Mouse (Mus musculus) ZHBTc4 (cell line): ENCODE measurements around the gene Ypel5.

Experiments used
- DNase-seq: peaks from one replicate; pipeline ENCODE4 v3.0.0-alpha.2; 2011; ENCODE audit warnings: low read depth, low spot score

Gene Ypel5

GRCm38 (mm10) chr17:72844393-72844792 is 8.1 kb downstream of the Ypel5 start:
- no peak for DNase-seq

GRCm38 (mm10) chr17:72844949-72845490 is 8.8 kb downstream of the Ypel5 start:
- DNase-seq = no peak

- DNase-seq = no peak
Measured at GRCm38 (mm10) chr17:72845521-72845920, 9.3 kb downstream of the Ypel5 start.

- peak; percentile 17 for DNase-seq
Measured at GRCm38 (mm10) chr17:72855298-72855697, 19.0 kb downstream of the Ypel5 start.

- peak; percentile 72 for DNase-seq
Measured at GRCm38 (mm10) chr17:72857677-72858633, 21.7 kb downstream of the Ypel5 start.

GRCm38 (mm10) chr17:72863226-72863625 is 27.0 kb downstream of the Ypel5 start:
- no peak for DNase-seq

GRCm38 (mm10) chr17:72866624-72867245 is 30.5 kb downstream of the Ypel5 start:
- DNase-seq = no peak

GRCm38 (mm10) chr17:72868181-72868580 is 31.9 kb downstream of the Ypel5 start:
- no peak for DNase-seq

- no peak for DNase-seq
Measured at GRCm38 (mm10) chr17:72878979-72879378, 42.7 kb downstream of the Ypel5 start.

- no peak for DNase-seq
Measured at GRCm38 (mm10) chr17:72880156-72880555, 43.9 kb downstream of the Ypel5 start.

GRCm38 (mm10) chr17:72881051-72881450 is 44.8 kb downstream of the Ypel5 start:
- no peak for DNase-seq

- peak; percentile 94 for DNase-seq
Measured at GRCm38 (mm10) chr17:72881804-72882203, 45.6 kb downstream of the Ypel5 start.

GRCm38 (mm10) chr17:72889556-72890397 is 53.5 kb downstream of the Ypel5 start:
- peak; percentile 31 for DNase-seq

GRCm38 (mm10) chr17:72890398-72890898 is 54.2 kb downstream of the Ypel5 start:
- DNase-seq = no peak

GRCm38 (mm10) chr17:72891556-72891955 is 55.3 kb downstream of the Ypel5 start:
- DNase-seq = no peak

GRCm38 (mm10) chr17:72895506-72895905 is 59.3 kb downstream of the Ypel5 start:
- no peak for DNase-seq

GRCm38 (mm10) chr17:72897076-72897475 is 60.8 kb downstream of the Ypel5 start:
- DNase-seq = no peak

- no peak for DNase-seq
Measured at GRCm38 (mm10) chr17:72897961-72898360, 61.7 kb downstream of the Ypel5 start.

GRCm38 (mm10) chr17:72898775-72899174 is 62.5 kb downstream of the Ypel5 start:
- DNase-seq = no peak
